Mouse (Mus musculus) midbrain, embryonic 10.5 days (tissue): Measurements from ENCODE around the gene Gm9918. TPM values are rescaled to one million over a fixed set of nuclear protein-coding genes. Genes with fewer than 3 reads are reported as not detected.
"Not testable (repeated sequence)": the region's sequence is repeated elsewhere in the genome, so short reads cannot be mapped to it uniquely, and the experiment has no call there.

Source experiments
- DNase-seq: peaks from one replicate; pipeline ENCODE4 v3.0.0-alpha.2; 2017; ENCODE audit warnings: low spot score
- H3K27ac ChIP-seq: fragments of 300-500 bp; sonication (generic); replicated peaks from 2 replicates; pipeline ENCODE4 v1.5.1; 2016; ENCODE audit warnings: mild to moderate bottlenecking
- H3K27me3 ChIP-seq: fragments of 300-500 bp; sonication (generic); 2 replicates; pipeline ENCODE4 v1.6.1; 2016; ENCODE audit warnings: low read depth, mild to moderate bottlenecking; ENCODE audit not compliant: poor library complexity, severe bottlenecking
- H3K36me3 ChIP-seq: fragments of 300-500 bp; sonication (generic); 2 replicates; pipeline ENCODE4 v1.6.1; 2016; ENCODE audit warnings: mild to moderate bottlenecking, moderate library complexity
- H3K4me1 ChIP-seq: fragments of 300-500 bp; sonication (generic); 2 replicates; pipeline ENCODE4 v1.6.1; 2016
- H3K4me3 ChIP-seq: fragments of 300-500 bp; sonication (generic); 2 replicates; pipeline ENCODE4 v1.5.1; 2016; ENCODE audit warnings: mild to moderate bottlenecking, moderate library complexity
- H3K9me3 ChIP-seq: fragments of 300-500 bp; sonication (generic); replicated peaks from 2 replicates; pipeline ENCODE4 v1.6.1; 2016; ENCODE audit warnings: mild to moderate bottlenecking
- WGBS: fragments of 180-500 bp; shearing (Covaris S2); methylation state at CpG from one replicate; pipeline ENCODE4 v1.1.7; 2016; 5-methylcytosine and 5-hydroxymethylcytosine counted together
- polyA plus RNA-seq: library from polyadenylated mRNA; unstranded; fragments of >200 nt; fragmentation: Nextera tagmentation; extraction: Ambion mirVana; gene quantifications from 2 replicates; pipeline ENCODE4 v1.2.1, GENCODE M21; 2016

Gene Gm9918
- 0.35 and 0.41 TPM in 2 replicates for polyA plus RNA-seq

GRCm38 (mm10) chr15:102270274-102270960, at the start of gene Gm9918:
Gene Gm9918, plus strand, starts transcription at chr15:102270563.
- Histone ChIP-seq H3K36me3 (no peaks in the 10 kb centered on the region), H3K27me3 (peaks cover 25% of the 10 kb centered on the region), H3K9me3 (no peaks in the 10 kb centered on the region), H3K4me1 (peaks cover 19% of the 10 kb centered on the region), H3K27ac (peak within 1 kb of the TSS; percentile 68), H3K4me3 (peak within 1 kb of the TSS; percentile 45)
- WGBS, result 4% methylated on average over 21 of the region's 21 CpGs
- DNase-seq, result peak; percentile 26

GRCm38 (mm10) chr15:102222386-102222785, 48.0 kb upstream of the Gm9918 start:
- H3K27ac ChIP-seq, result no peak overlapping the region
- H3K27me3 ChIP-seq, result peaks cover 37% of the 10 kb centered on the region
- H3K4me1 ChIP-seq, result peaks cover 14% of the 10 kb centered on the region
- WGBS, result 77% methylated on average over 10 of the region's 10 CpGs
- DNase-seq, result no peak
- no peak overlapping the region for H3K4me3 ChIP-seq
- no peaks in the 10 kb centered on the region for H3K9me3 ChIP-seq
- H3K36me3 ChIP-seq, result 0 out of 2 replicates have a peak, but pooled peaks cover 4% of the 10 kb centered on the region

- H3K36me3 ChIP-seq, result no peaks in the 10 kb centered on the region
- 3% methylated on average over 43 of the region's 43 CpGs for WGBS
- peaks cover 14% of the 10 kb centered on the region for H3K4me1 ChIP-seq
- H3K27ac ChIP-seq, result peak overlapping the region; percentile 64
- H3K9me3 ChIP-seq, result no peaks in the 10 kb centered on the region
- H3K27me3 ChIP-seq, result peaks cover 37% of the 10 kb centered on the region
- DNase-seq, result peak; percentile 81
- peak overlapping the region; percentile 55 for H3K4me3 ChIP-seq
Measured at GRCm38 (mm10) chr15:102224186-102224991, 46.0 kb upstream of the Gm9918 start.

DNA sequence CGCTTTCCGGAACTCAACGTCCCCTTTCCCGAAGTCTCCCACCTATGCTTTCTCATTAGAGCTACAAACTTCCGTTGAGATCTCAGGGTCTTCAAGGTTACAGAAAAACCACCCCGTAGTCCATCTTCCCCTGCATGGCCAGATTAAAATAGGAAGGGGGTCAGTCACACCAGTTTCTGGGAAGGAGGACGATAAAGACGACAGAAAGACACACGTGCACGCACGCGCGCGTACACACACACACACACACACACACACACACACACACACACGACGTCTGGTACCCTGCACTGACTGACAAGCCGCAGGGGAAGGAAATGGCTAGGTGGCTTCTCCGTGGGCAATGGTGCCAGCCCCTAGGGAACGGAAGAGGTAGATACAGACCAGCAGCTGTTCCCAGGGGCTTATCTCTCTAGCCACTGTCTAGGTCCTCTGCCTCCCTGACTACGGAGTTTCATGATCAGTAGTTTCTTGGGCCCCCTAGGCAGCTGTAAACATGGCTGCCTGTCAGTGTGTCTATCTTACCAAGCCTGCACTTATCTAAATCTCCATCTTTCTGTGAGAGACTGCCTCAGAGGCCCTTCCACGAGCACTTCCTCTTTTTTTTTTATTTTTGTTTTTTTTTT, 45.3 kb upstream of the Gm9918 start:
- Histone ChIP-seq H3K4me3 (peak overlapping the region; percentile 55), H3K27ac (peak overlapping the region; percentile 64; the same call in 1 of the 2 replicates), H3K4me1 (peaks cover 14% of the 10 kb centered on the region), H3K9me3 (no peaks in the 10 kb centered on the region), H3K27me3 (peaks cover 37% of the 10 kb centered on the region), H3K36me3 (no peaks in the 10 kb centered on the region)
- DNase-seq, result no peak
- WGBS, result 22% methylated on average over 21 of the region's 21 CpGs

DNA sequence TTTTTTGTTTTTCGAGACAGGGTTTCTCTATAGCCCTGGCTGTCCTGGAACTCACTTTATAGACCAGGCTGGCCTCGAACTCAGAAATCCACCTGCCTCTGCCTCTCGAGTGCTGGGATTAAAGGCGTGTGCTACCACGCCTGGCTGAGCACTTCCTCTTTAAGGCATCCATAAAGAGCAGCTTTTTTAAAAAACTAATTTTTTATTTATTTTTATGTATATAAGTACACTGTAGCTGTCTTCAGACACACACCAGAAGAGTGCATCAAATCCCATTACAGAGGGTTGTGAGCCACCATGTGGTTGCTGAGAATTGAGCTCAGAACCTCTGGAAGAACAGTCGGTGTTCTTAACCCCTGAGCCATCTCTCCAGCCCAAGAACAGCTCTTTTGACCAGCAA, 44.7 kb upstream of the Gm9918 start:
- Histone ChIP-seq H3K4me1 (peaks cover 14% of the 10 kb centered on the region), H3K27me3 (peaks cover 37% of the 10 kb centered on the region)
- not testable (repeated sequence) for H3K36me3 ChIP-seq, H3K9me3 ChIP-seq, H3K27ac ChIP-seq, H3K4me3 ChIP-seq, DNase-seq
- WGBS, result 72% methylated on average over 6 of the region's 6 CpGs

GRCm38 (mm10) chr15:102230408-102231321, 39.7 kb upstream of the Gm9918 start:
- Histone ChIP-seq H3K4me1 (peaks cover 29% of the 10 kb centered on the region), H3K36me3 (no peaks in the 10 kb centered on the region)
- WGBS, result 86% methylated on average over 17 of the region's 17 CpGs

DNA sequence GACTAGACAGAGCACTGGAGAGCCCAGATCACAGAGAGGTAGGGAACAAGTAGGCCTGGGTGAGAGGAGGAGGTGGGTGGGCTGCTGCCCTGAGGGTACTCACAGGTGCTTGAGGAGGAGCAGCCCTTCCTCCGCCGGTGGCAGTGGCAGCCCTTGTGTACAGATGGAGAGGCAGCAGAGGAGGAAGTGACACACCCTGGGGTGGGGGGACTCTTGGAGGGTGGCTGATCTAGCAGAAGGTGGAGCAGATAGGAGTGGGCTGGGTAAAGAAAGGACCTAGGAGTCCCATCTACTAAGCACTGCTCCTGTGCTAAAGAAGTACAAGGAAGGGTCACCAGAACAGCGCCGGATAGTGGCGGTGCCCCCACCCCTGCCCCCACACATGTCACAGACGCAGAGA, 38.6 kb upstream of the Gm9918 start, which contains the start of gene Itgb7:
Gene Itgb7, minus strand, starts transcription at position 197 of the 400 bp plus-strand sequence.
- no peak within 1 kb of the TSS for H3K27ac ChIP-seq
- H3K4me3 ChIP-seq, result no peak within 1 kb of the TSS
- no peaks in the 10 kb centered on the region for H3K36me3 ChIP-seq
- peaks cover 36% of the 10 kb centered on the region for H3K4me1 ChIP-seq
- 59% methylated on average over 6 of the region's 6 CpGs for WGBS
- H3K9me3 ChIP-seq, result no peaks in the 10 kb centered on the region
- no peak for DNase-seq
- H3K27me3 ChIP-seq, result no peaks in the 10 kb centered on the region

More at GRCm38 (mm10) chr15:102230408-102231321, 39.7 kb upstream of the Gm9918 start:
- H3K27me3 ChIP-seq, result no peaks in the 10 kb centered on the region
- no peak overlapping the region for H3K4me3 ChIP-seq
- no peak overlapping the region for H3K27ac ChIP-seq
- no peak for DNase-seq
- no peaks in the 10 kb centered on the region for H3K9me3 ChIP-seq

GRCm38 (mm10) chr15:102232764-102233163, 37.6 kb upstream of the Gm9918 start:
- Histone ChIP-seq H3K9me3 (no peaks in the 10 kb centered on the region), H3K27ac (no peak overlapping the region), H3K4me3 (no peak overlapping the region), H3K27me3 (no peaks in the 10 kb centered on the region), H3K4me1 (peaks cover 36% of the 10 kb centered on the region), H3K36me3 (no peaks in the 10 kb centered on the region)
- DNase-seq, result no peak
- 88% methylated on average over 7 of the region's 7 CpGs for WGBS

DNA sequence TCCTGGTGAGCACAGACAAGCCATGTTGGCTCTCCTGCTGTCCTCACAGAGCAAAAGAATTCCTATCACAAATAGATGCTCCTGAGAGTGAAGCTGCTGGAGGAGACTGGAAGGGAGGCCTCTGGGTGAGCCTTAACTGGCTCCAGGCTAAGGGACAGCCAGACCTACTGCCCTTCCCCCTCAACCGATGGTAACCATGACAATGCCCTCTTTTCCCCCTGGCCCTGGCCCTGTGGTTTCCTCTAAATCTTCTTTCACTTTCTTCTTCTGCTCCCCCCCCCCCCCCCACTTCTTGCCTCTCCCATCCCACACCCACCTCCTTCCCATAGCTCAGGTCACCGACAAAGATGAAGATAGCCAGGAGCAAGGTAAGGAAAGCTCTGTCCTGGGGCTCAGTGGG, 36.5 kb upstream of the Gm9918 start:
- no peak overlapping the region for H3K4me3 ChIP-seq
- peak overlapping the region; percentile 38; the same call in 1 of the 2 replicates for H3K27ac ChIP-seq
- H3K36me3 ChIP-seq, result no peaks in the 10 kb centered on the region
- H3K4me1 ChIP-seq, result peaks cover 36% of the 10 kb centered on the region
- no peaks in the 10 kb centered on the region for H3K9me3 ChIP-seq
- DNase-seq, result no peak
- 27% methylated on average over 2 of the region's 2 CpGs for WGBS
- no peaks in the 10 kb centered on the region for H3K27me3 ChIP-seq

DNA sequence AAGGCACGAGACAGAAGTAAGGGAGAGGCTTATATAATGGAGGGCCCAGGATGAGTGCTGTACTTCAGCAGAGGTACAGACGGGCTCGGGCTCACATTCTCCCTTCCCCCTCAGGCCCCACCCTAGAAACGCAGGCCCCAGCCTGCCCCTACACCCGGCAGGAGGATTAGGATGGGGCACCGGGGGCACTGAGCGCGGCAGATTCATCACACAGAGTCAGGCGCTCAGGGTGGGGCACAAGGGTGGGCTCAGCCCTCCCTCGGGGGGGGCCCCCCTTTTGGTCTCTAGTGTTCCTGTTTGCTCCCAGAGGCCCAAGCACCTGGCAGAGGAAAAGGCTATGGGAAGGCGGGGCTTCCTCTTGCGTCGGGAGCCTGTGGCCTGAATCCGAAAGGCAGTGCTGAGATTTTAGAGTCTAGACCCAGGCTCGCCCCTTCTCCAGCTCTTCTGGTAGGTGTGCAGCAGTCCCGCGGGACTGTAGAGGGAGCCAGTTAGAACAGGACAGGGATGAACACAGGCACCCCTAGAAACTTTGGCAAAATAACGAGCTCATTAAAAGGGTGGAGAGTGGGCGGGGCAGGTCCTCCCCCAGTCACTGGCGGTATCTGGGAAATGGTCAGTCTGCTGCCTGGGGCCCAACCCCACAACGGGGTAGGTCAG, 34.9 kb upstream of the Gm9918 start:
- peak; percentile 39 for DNase-seq
- H3K4me3 ChIP-seq, result peak overlapping the region; percentile 44
- 25% methylated on average over 21 of the region's 21 CpGs for whole genome bisulfite sequencing

GRCm38 (mm10) chr15:102238543-102239259, 31.7 kb upstream of the Gm9918 start:
- Histone ChIP-seq H3K9me3 (no peaks in the 10 kb centered on the region), H3K27ac (no peak overlapping the region)
- WGBS, result 90% methylated on average over 14 of the region's 14 CpGs

More for the DNA sequence above, 34.9 kb upstream of the Gm9918 start:
- Histone ChIP-seq H3K27ac (peak overlapping the region; percentile 83), H3K27me3 (peaks cover 11% of the 10 kb centered on the region), H3K9me3 (no peaks in the 10 kb centered on the region), H3K36me3 (no peaks in the 10 kb centered on the region), H3K4me1 (peaks cover 36% of the 10 kb centered on the region)

More at GRCm38 (mm10) chr15:102238543-102239259, 31.7 kb upstream of the Gm9918 start:
- Histone ChIP-seq H3K36me3 (no peaks in the 10 kb centered on the region), H3K27me3 (peaks cover 43% of the 10 kb centered on the region), H3K4me3 (peak overlapping the region; percentile 3; the same call in 1 of the 2 replicates), H3K4me1 (peaks cover 40% of the 10 kb centered on the region)
- DNase-seq, result no peak
